Mouse (Mus musculus) lung, adult 2 months (tissue): Measurements from ENCODE around the gene Sept8.

ENCODE experiments used
- CTCF ChIP-seq: fragments of 200-500 bp; IDR thresholded peaks from 2 replicates; pipeline ENCODE4 v1.5.1; 2011; ENCODE audit warnings: mild to moderate bottlenecking, low read length, control low read depth; ENCODE audit not compliant: insufficient read depth
- POLR2A ChIP-seq: fragments of 200-500 bp; IDR thresholded peaks from 2 replicates; pipeline ENCODE4 v1.6.1; 2011; ENCODE audit warnings: low read depth, mild to moderate bottlenecking, control low read depth, low read length, borderline replicate concordance; ENCODE audit errors: extremely low read depth

DNA sequence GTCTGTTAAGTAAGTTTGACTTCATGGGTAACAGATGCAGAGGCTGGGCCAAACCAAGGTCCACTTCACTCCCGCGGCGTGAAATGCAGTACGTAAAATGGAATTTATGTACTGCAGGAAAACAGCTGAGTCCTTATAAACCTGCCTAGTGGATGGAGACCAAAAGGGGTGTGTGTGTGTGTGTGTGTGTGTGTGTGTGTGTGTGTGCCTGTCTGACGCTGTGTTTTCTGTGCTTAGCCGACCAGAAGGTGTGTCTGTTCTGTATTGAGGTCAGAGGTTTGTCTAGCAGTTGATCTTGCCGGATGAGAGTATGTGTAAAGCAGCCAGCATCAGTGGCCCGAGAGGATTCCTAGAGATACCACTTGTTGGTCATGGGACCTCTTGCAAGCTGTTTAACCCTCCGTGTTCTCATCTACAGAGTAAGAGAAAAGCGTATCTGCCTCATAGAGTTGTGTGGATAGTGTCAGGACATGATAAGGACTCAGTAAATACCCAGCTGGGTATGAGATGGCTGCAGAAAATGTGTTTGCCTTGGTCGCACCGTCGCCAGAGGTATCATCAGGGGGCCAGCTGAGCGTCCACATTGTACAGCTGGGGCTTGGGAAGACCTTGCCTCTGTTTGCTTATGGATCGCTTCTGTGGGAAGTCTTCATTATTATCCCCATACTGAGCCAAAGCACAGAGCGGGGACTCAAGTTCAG lies 2.2 kb downstream of the Sept8 start:
- TF ChIP-seq POLR2A = no peak
- no peak for TF ChIP-seq CTCF
